Mouse (Mus musculus): ENCODE results near the gene Dner. TPM values are rescaled to one million over a fixed set of nuclear protein-coding genes. Genes with fewer than 3 reads are reported as not detected.

Dner gene
- polyA plus RNA-seq, 2 experiments = 5.9 to 6.4 TPM

GRCm38 (mm10) chr1:84731763-84732162 lies 35.7 kb upstream of the Dner start:
- no peak for TF ChIP-seq POLR2A (IDR thresholded peaks at IDR 0.05; ENCODE audit: borderline replicate concordance, extremely low read depth, insufficient read depth, insufficient read length)
- no peak for DNase-seq (ENCODE audit: low spot score)
- Histone ChIP-seq H3K4me1 (ENCODE audit: control insufficient read depth, insufficient read depth, low read length) (no peaks in the 10 kb centered on the region), H3K9ac (ENCODE audit: low read depth, low read length, severe bottlenecking) (no peak overlapping the region), H3K36me3 (ENCODE audit: control insufficient read depth, insufficient read depth, low read length) (peaks cover 57% of the 10 kb centered on the region), H3K27me3 (ENCODE audit: control insufficient read depth, insufficient read depth, low read length) (no peaks in the 10 kb centered on the region), H3K4me3 (replicated peaks; ENCODE audit: low read length) (no peak overlapping the region), H3K27ac (replicated peaks; ENCODE audit: low read depth, low read length) (no peak overlapping the region), H3K4me2 (replicated peaks; ENCODE audit: low read depth, low read length, severe bottlenecking) (no peak overlapping the region), H3K9me3 (ENCODE audit: control insufficient read depth, low read length) (no peaks in the 10 kb centered on the region)
- ATAC-seq (ENCODE audit: low FRiP score, low read depth) = no peak
- WGBS = 79% methylated on average over 1 of the region's 1 CpGs

DNA sequence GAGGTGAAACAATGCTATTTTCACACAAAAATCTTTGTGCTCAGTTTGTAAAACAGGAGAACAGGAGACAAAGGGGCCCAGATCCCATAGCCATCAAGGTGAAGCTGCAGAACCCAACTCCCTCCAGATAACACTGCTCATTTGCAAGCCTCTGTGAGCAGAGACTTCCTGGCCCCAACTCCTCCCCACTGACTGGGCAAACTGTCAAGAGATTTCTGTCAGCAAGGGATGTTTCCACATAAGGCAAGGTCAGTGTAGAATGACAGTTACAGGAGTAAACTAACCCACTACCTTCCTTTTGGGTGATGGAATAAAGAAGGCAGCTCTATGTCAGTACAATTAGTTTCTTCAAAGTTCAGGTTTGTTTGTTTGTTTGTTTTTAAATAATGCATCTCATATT lies 26.8 kb upstream of the Dner start:
- no peak overlapping the region for H3K9ac ChIP-seq (ENCODE audit: low read depth, low read length, severe bottlenecking)
- no peaks in the 10 kb centered on the region for H3K27me3 ChIP-seq (ENCODE audit: control insufficient read depth, insufficient read depth, low read length)
- no peak for TF ChIP-seq POLR2A (IDR thresholded peaks at IDR 0.05; ENCODE audit: borderline replicate concordance, extremely low read depth, insufficient read depth, insufficient read length)
- no peak for ATAC-seq (ENCODE audit: low FRiP score, low read depth)
- peaks cover 47% of the 10 kb centered on the region for H3K36me3 ChIP-seq (ENCODE audit: control insufficient read depth, insufficient read depth, low read length)
- no peaks in the 10 kb centered on the region for H3K4me1 ChIP-seq (ENCODE audit: control insufficient read depth, insufficient read depth, low read length)
- H3K4me2 ChIP-seq (replicated peaks; ENCODE audit: low read depth, low read length, severe bottlenecking) = no peak overlapping the region
- no peak overlapping the region for H3K27ac ChIP-seq (replicated peaks; ENCODE audit: low read depth, low read length)
- no peak overlapping the region for H3K4me3 ChIP-seq (replicated peaks; ENCODE audit: low read length)
- no peak for DNase-seq (ENCODE audit: low spot score)
- H3K9me3 ChIP-seq (ENCODE audit: control insufficient read depth, low read length) = no peaks in the 10 kb centered on the region

DNA sequence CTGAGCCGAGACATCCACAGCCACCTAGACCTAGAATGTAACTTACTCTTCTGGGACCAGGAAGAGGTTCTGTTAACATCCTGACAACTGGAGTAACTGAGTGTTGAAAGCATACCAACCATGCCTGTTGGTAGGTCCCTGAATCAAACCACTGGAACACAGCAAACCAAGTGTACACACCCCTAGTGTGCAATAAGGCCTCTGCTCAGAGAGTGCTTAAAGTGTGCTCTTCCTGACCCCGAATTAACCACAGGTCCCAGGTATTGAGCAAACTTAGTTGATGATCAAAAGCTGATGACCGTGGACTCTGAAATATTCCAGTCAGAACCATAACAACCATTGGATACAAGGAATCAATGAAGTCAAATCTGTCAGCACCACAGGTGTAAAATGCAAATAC lies 26.4 kb upstream of the Dner start:
- Histone ChIP-seq H3K36me3 (ENCODE audit: control insufficient read depth, insufficient read depth, low read length) (peaks cover 45% of the 10 kb centered on the region), H3K27me3 (ENCODE audit: control insufficient read depth, insufficient read depth, low read length) (no peaks in the 10 kb centered on the region), H3K4me2 (replicated peaks; ENCODE audit: low read depth, low read length, severe bottlenecking) (no peak overlapping the region), H3K4me1 (ENCODE audit: control insufficient read depth, insufficient read depth, low read length) (no peaks in the 10 kb centered on the region), H3K9ac (ENCODE audit: low read depth, low read length, severe bottlenecking) (no peak overlapping the region), H3K27ac (replicated peaks; ENCODE audit: low read depth, low read length) (no peak overlapping the region), H3K9me3 (ENCODE audit: control insufficient read depth, low read length) (no peaks in the 10 kb centered on the region), H3K4me3 (replicated peaks; ENCODE audit: low read length) (no peak overlapping the region)
- 96% methylated on average over 3 of the region's 3 CpGs for WGBS
- TF ChIP-seq POLR2A (IDR thresholded peaks at IDR 0.05; ENCODE audit: borderline replicate concordance, extremely low read depth, insufficient read depth, insufficient read length) = no peak
- ATAC-seq (ENCODE audit: low FRiP score, low read depth) (no peak), DNase-seq (ENCODE audit: low spot score) (no peak)

DNA sequence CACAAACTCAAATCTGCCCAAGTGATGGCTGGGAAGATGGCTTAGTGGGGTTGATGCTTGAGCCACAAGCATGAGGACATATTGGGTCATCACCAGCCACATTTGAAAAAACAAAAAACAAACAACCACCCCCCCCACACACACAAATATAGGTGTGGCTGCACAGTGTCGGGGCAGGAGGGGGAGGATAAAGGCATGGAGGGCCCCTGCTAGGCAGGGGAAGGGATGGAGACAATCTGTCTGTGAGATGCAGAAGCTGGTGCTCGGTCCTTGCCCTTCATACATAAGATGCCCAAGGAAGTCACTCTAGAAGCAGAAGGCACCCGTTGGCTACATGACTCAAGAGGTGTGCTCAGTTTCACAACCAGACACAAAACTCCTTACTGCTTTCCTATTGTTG lies 25.9 kb upstream of the Dner start:
- no peak overlapping the region for H3K4me3 ChIP-seq (replicated peaks; ENCODE audit: low read length)
- no peak overlapping the region for H3K9ac ChIP-seq (ENCODE audit: low read depth, low read length, severe bottlenecking)
- ATAC-seq (ENCODE audit: low FRiP score, low read depth) (no peak), DNase-seq (ENCODE audit: low spot score) (no peak)
- H3K4me2 ChIP-seq (replicated peaks; ENCODE audit: low read depth, low read length, severe bottlenecking) = no peak overlapping the region
- H3K27me3 ChIP-seq (ENCODE audit: control insufficient read depth, insufficient read depth, low read length) = no peaks in the 10 kb centered on the region
- H3K4me1 ChIP-seq (ENCODE audit: control insufficient read depth, insufficient read depth, low read length) = no peaks in the 10 kb centered on the region
- H3K9me3 ChIP-seq (ENCODE audit: control insufficient read depth, low read length) = no peaks in the 10 kb centered on the region
- 98% methylated on average over 3 of the region's 3 CpGs for WGBS
- H3K36me3 ChIP-seq (ENCODE audit: control insufficient read depth, insufficient read depth, low read length) = peaks cover 45% of the 10 kb centered on the region
- no peak for TF ChIP-seq POLR2A (IDR thresholded peaks at IDR 0.05; ENCODE audit: borderline replicate concordance, extremely low read depth, insufficient read depth, insufficient read length)
- H3K27ac ChIP-seq (replicated peaks; ENCODE audit: low read depth, low read length) = no peak overlapping the region

GRCm38 (mm10) chr1:84709810-84710785 lies 14.1 kb upstream of the Dner start:
- Histone ChIP-seq H3K36me3 (ENCODE audit: control insufficient read depth, insufficient read depth, low read length) (no peaks in the 10 kb centered on the region), H3K9ac (ENCODE audit: low read depth, low read length, severe bottlenecking) (no peak overlapping the region), H3K9me3 (ENCODE audit: control insufficient read depth, low read length) (no peaks in the 10 kb centered on the region), H3K27ac (replicated peaks; ENCODE audit: low read depth, low read length) (no peak overlapping the region), H3K4me1 (ENCODE audit: control insufficient read depth, insufficient read depth, low read length) (no peaks in the 10 kb centered on the region), H3K4me2 (replicated peaks; ENCODE audit: low read depth, low read length, severe bottlenecking) (peak overlapping the region; percentile 23), H3K27me3 (ENCODE audit: control insufficient read depth, insufficient read depth, low read length) (peaks cover 5% of the 10 kb centered on the region; the same call in 1 of the 2 replicates), H3K4me3 (replicated peaks; ENCODE audit: low read length) (no peak overlapping the region; the same call in 1 of the 2 replicates)
- ATAC-seq (ENCODE audit: low FRiP score, low read depth) (no peak), DNase-seq (ENCODE audit: low spot score) (no peak)
- no peak for TF ChIP-seq POLR2A (IDR thresholded peaks at IDR 0.05; ENCODE audit: borderline replicate concordance, extremely low read depth, insufficient read depth, insufficient read length)
- WGBS = 16% methylated on average over 31 of the region's 31 CpGs

Data from limb, embryonic 14.5 days (tissue).